ENCODE assay signal across 7 mouse cellular contexts in genomic region chr9:40799112-40799511, GRCm38 (mm10). TPM values are rescaled to one million over a fixed set of nuclear protein-coding genes. Genes with fewer than 3 reads are reported as not detected.
A peak's percentile ranks its signal among the peaks of the same experiment; 100 is the strongest.
DNase-seq lines count a peak whose midpoint lies in the region; ATAC-seq lines count a peak whose summit lies in the region.

No protein-coding gene starts in this region.

- H3K4me1 ChIP-seq in megakaryocyte, embryonic 14.5 days, result peaks cover 45% of the 10 kb centered on the region
- peaks cover 27% of the 10 kb centered on the region for H3K4me1 ChIP-seq in forebrain, embryonic 12.5 days
- H3K4me1 ChIP-seq in limb, embryonic 15.5 days, result peaks cover 21% of the 10 kb centered on the region
- H3K4me1 ChIP-seq in stomach, embryonic 16.5 days (ENCODE audit: control insufficient read depth, insufficient read depth, low read length), result peaks cover 12% of the 10 kb centered on the region

- H3K9ac ChIP-seq in forebrain, embryonic 12.5 days, result peak overlapping the region; percentile 17; the same call in 1 of the 2 replicates
- H3K9ac ChIP-seq in limb, embryonic 15.5 days, result no peak overlapping the region
- peak overlapping the region; percentile 57 for H3K9ac ChIP-seq in stomach, embryonic 16.5 days (ENCODE audit: low read length)

- no peak for DNase-seq in frontal cortex, postnatal 25 days (ENCODE audit: low spot score in 2 of 2)

- peak overlapping the region; percentile 92 for H3K4me3 ChIP-seq in megakaryocyte, embryonic 14.5 days (replicated peaks)
- H3K4me3 ChIP-seq in forebrain, embryonic 12.5 days (replicated peaks), result no peak overlapping the region
- no peak overlapping the region for H3K4me3 ChIP-seq in limb, embryonic 15.5 days
- no peak overlapping the region; the same call in 1 of the 2 replicates for H3K4me3 ChIP-seq in stomach, embryonic 16.5 days (replicated peaks; ENCODE audit: low read length)

- H3K27me3 ChIP-seq in megakaryocyte, embryonic 14.5 days (replicated peaks), result no peaks in the 10 kb centered on the region
- no peaks in the 10 kb centered on the region for H3K27me3 ChIP-seq in forebrain, embryonic 12.5 days
- no peaks in the 10 kb centered on the region for H3K27me3 ChIP-seq in limb, embryonic 15.5 days
- no peaks in the 10 kb centered on the region for H3K27me3 ChIP-seq in stomach, embryonic 16.5 days (ENCODE audit: control insufficient read depth, insufficient read depth, low read length)

- H3K9me3 ChIP-seq in megakaryocyte, embryonic 14.5 days, result no peaks in the 10 kb centered on the region
- H3K9me3 ChIP-seq in forebrain, embryonic 12.5 days, result no peaks in the 10 kb centered on the region
- H3K9me3 ChIP-seq in limb, embryonic 15.5 days, result no peaks in the 10 kb centered on the region
- no peaks in the 10 kb centered on the region for H3K9me3 ChIP-seq in stomach, embryonic 16.5 days (replicated peaks; ENCODE audit: control insufficient read depth, low read length)

- WGBS in forebrain, embryonic 12.5 days, result 34% methylated on average over 3 of the region's 3 CpGs
- 50% methylated on average over 3 of the region's 3 CpGs for WGBS in limb, embryonic 15.5 days
- 30% methylated on average over 3 of the region's 3 CpGs for WGBS in stomach, embryonic 16.5 days

- no peak for ATAC-seq in megakaryocyte, adult 5-6 weeks (ENCODE audit: poor library complexity, severe bottlenecking)
- no peak for ATAC-seq in forebrain, embryonic 12.5 days (ENCODE audit: low FRiP score)
- ATAC-seq in limb, embryonic 15.5 days (ENCODE audit: insufficient number of reproducible peaks, low FRiP score, low TSS enrichment, low read depth), result no peak
- ATAC-seq in stomach, embryonic 16.5 days (ENCODE audit: insufficient read depth, low FRiP score), result no peak
- no peak for ATAC-seq in megakaryocyte-erythroid progenitor cell, adult 5-6 weeks (replicated peaks; ENCODE audit: low FRiP score, low TSS enrichment, poor library complexity, severe bottlenecking)

- peak overlapping the region; percentile 70; the same call in 1 of the 2 replicates for H3K4me2 ChIP-seq in forebrain, embryonic 12.5 days
- H3K4me2 ChIP-seq in limb, embryonic 15.5 days, result no peak overlapping the region
- peak overlapping the region; percentile 69 for H3K4me2 ChIP-seq in stomach, embryonic 16.5 days (ENCODE audit: low read depth, low read length)

- peaks cover 16% of the 10 kb centered on the region for H3K36me3 ChIP-seq in megakaryocyte, embryonic 14.5 days (replicated peaks; ENCODE audit: low read length)
- H3K36me3 ChIP-seq in forebrain, embryonic 12.5 days (replicated peaks), result peaks cover 13% of the 10 kb centered on the region
- H3K36me3 ChIP-seq in limb, embryonic 15.5 days, result peaks cover 7% of the 10 kb centered on the region; the same call in 1 of the 2 replicates
- peaks cover 7% of the 10 kb centered on the region; the same call in 1 of the 2 replicates for H3K36me3 ChIP-seq in stomach, embryonic 16.5 days (ENCODE audit: control insufficient read depth, insufficient read depth, low read length)

- peak overlapping the region; percentile 98 for H3K27ac ChIP-seq in forebrain, embryonic 12.5 days
- H3K27ac ChIP-seq in limb, embryonic 15.5 days, result peak overlapping the region; percentile 98
- peak overlapping the region; percentile 98 for H3K27ac ChIP-seq in stomach, embryonic 16.5 days (ENCODE audit: low read length)

RNA-seq across cellular contexts. Expression of gene Hspa8, which starts 1.7 kb away (rescaled TPM):
- polyA plus RNA-seq in megakaryocyte, embryonic 14.5 days (2012; ENCODE audit: insufficient read depth, low replicate concordance), result 811 and 986 TPM in 2 replicates
- 2,454 and 2,467 TPM in 2 replicates for total RNA-seq in megakaryocyte, adult 5-6 weeks (2015)
- total RNA-seq in megakaryocyte, adult 5-6 weeks (2017), result 3,359 and 3,514 TPM in 2 replicates
- 2,759 and 2,920 TPM in 2 replicates for polyA plus RNA-seq in forebrain, embryonic 12.5 days (2016; fragmentation: Nextera tagmentation; extraction: Ambion mirVana)
- 2,195 and 2,248 TPM in 2 replicates for polyA plus RNA-seq in limb, embryonic 15.5 days (2015; fragmentation: Nextera tagmentation; extraction: Ambion mirVana)
- 2,089 and 2,252 TPM in 2 replicates for polyA plus RNA-seq in stomach, embryonic 16.5 days (2015; fragmentation: Nextera tagmentation; extraction: Ambion mirVana)
- total RNA-seq in megakaryocyte-erythroid progenitor cell, adult 5-6 weeks (2014; fragmentation: Nextera tagmentation), result 3,454 and 3,626 TPM in 2 replicates
- 5,878 and 7,940 TPM in 2 replicates for total RNA-seq in megakaryocyte-erythroid progenitor cell, adult 5-6 weeks (2017)
